Mouse (Mus musculus): ENCODE measurements at regions not wholly inside any gene's neighbourhood (a gene's known extent, or its start where the extent isn't known, plus 50 kb on each side); places are given as distances from the start of the nearest gene placed in this dataset.

GRCm38 (mm10) chr11:28730140-28730539, 122.9 kb upstream of the Efemp1 start:
- TF ChIP-seq CTCF (IDR thresholded peaks at IDR 0.05; ENCODE audit: low read depth) (no peak), EP300 (IDR thresholded peaks at IDR 0.05; ENCODE audit: low read depth) (no peak)
